Mouse (Mus musculus): Measurements from ENCODE around the gene Scrt2. TPM values are rescaled to one million over a fixed set of nuclear protein-coding genes. Genes with fewer than 3 reads are reported as not detected.

Gene Scrt2
- 10 to 100 TPM; 24.4 to 25.4 TPM for total RNA-seq (2021)
- long read RNA-seq, experiment 1, partial matches to known transcripts, result 13 of 17 reads
- long read RNA-seq, experiment 1, other reads (novel, unspliced or antisense), result 0 of 17 reads
- long read RNA-seq, experiment 2, transcript Scrt2-201 (2 exons, 3,395 nt), result major isoform, 5 of 23 reads
- long read RNA-seq, experiment 2, partial matches to known transcripts, result 0 of 23 reads
- long read RNA-seq, experiment 2, other reads (novel, unspliced or antisense), result 18 of 23 reads

GRCm38 (mm10) chr2:152080685-152081541 is at the start of gene Scrt2:
Gene Scrt2 (plus strand): TSS chr2:152081529.
- TF ChIP-seq CTCF (conservative IDR thresholded peaks at IDR 0.05), result no peak
- H3K27ac ChIP-seq, result peak within 1 kb of the TSS; percentile 93
- DNase-seq (ENCODE audit: low spot score in 2 of 2), result peak in 1 of 2 experiments; percentile 53
- H3K4me3 ChIP-seq, result peak within 1 kb of the TSS; percentile 58

GRCm38 (mm10) chr2:152040101-152040500 is 41.2 kb upstream of the Scrt2 start:
- TF ChIP-seq CTCF (conservative IDR thresholded peaks at IDR 0.05), result no peak
- Histone ChIP-seq H3K27ac (no peak overlapping the region), H3K4me3 (no peak overlapping the region)
- no peak for DNase-seq (ENCODE audit: low spot score in 2 of 2)

DNA sequence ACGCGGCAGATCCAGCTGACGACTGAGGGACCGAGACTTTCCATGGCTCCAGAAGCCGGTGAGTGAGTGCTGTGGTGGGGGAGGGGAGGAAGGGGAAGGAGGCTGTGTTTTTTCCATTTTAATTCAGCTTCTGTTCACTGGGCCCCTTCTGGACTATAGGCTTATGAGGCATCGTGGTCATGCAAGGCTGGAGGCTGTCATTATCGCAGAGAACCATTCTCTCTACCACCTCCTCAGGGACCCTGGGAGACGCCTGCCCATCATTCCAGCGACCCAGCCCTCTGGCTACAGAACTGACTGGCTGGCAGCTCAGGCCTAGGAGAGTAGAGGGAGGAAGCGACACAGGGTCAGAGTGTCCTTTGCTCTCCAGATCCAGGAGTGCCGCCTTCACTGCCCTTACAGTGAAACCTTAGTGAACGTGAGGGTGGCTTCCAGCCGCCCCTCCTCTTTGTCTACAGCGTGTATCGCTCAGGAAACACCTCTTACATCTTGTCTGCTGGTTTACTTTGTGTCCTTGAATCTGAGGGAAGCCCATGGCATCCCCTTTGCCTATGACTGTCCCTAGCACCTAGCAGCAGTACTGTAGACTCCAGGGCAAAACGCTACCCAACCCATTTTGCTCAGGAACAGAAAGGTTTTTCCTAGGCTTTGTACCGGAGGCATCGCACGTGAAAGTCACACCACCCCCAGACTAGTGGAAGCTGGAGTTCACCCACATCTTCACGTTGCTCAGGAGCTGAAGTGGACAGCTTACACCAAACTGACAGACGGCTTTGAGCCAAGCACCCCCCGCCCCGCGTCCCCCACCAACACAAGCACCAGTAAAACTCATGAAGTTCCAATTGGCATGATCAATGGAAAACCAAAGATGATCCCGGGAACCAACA is 34.0 kb upstream of the Scrt2 start:
- Histone ChIP-seq H3K27ac (no peak overlapping the region), H3K4me3 (no peak overlapping the region; the same call in 1 of the 2 replicates)
- DNase-seq (ENCODE audit: low spot score in 2 of 2), result no peak
- no peak for TF ChIP-seq CTCF (conservative IDR thresholded peaks at IDR 0.05)

DNA sequence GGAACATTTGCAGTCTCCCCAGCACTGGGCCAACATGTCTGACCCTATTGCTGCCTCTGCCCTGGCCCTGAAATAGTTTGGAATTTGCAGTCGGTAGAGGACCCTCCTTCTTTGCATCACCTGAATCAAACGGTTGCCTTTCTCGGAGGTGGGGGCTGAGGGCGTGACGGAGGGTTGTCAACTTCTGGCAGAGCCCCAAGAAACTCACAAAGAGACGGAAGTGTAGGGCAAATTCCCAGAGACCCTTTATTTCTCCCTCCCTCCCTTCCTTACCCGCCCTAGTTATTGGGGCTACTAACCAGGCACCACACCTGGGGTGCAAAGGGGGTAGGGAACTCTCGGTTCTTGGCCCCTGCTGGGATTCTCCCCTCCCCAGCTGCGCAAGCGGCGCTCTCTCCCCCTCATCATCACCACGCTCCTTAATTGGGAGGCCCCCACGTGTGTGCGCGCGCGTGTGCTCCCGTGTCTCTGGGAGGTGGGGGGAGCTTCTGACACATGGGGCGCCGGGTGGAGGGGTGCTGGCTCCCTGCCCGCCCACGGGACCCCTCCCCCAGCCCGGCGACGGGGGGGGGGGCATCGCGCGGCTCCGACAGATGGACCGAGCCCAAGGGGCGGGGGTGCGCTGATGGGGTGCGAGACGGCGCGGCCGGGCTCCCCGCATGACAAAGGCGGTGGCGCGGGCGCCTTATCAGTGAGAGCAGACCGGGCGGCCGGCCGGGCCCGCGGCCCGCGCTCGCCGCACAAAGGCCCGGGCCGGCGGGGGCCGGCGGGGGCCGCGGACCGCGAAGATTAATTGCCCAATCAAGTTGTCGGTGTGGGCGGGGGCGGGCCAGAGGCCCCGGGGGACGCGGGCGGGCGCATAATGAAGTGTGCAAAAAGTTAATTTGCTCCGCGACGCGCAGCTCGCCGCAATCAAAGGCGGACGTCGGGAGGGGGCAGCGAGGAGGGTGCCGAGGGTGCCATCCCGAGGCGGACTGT is 33.0 kb upstream of the Scrt2 start:
- TF ChIP-seq CTCF (conservative IDR thresholded peaks at IDR 0.05), result no peak
- H3K4me3 ChIP-seq, result peak overlapping the region; percentile 51
- no peak overlapping the region for H3K27ac ChIP-seq
- peak in 1 of 2 experiments; percentile 23 for DNase-seq (ENCODE audit: low spot score in 2 of 2)

DNA sequence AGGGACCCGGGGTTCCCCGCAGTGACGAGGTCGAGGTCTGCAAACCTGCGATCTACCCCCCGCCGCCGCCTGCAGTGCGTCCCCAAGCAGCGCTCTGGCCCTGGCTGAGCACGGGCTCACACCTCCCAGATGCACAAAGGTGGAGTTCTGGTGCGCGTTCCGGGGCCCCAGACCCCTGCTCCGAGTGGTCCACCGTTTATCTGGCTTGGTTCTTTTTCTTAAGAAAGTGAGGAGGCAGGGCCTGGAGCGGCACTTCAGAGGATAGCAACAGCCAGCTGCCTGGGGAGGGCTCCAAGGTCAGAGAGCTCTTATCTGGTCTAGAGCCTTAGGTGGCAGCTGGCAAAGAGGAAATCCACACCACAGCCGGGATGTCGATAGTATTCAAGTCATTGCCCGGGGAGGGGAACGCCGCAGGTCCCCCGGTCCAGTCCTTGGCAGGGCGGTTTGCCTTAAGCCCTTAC is 32.3 kb upstream of the Scrt2 start:
- Histone ChIP-seq H3K27ac (no peak overlapping the region), H3K4me3 (peak overlapping the region; percentile 51)
- TF ChIP-seq CTCF (conservative IDR thresholded peaks at IDR 0.05), result no peak

GRCm38 (mm10) chr2:152049611-152050270 is 31.6 kb upstream of the Scrt2 start:
- TF ChIP-seq CTCF (conservative IDR thresholded peaks at IDR 0.05), result no peak
- no peak for DNase-seq (ENCODE audit: low spot score in 2 of 2)
- no peak overlapping the region for H3K27ac ChIP-seq
- no peak overlapping the region for H3K4me3 ChIP-seq

More for the DNA sequence above, 32.3 kb upstream of the Scrt2 start:
- no peak for DNase-seq (ENCODE audit: low spot score in 2 of 2)

DNA sequence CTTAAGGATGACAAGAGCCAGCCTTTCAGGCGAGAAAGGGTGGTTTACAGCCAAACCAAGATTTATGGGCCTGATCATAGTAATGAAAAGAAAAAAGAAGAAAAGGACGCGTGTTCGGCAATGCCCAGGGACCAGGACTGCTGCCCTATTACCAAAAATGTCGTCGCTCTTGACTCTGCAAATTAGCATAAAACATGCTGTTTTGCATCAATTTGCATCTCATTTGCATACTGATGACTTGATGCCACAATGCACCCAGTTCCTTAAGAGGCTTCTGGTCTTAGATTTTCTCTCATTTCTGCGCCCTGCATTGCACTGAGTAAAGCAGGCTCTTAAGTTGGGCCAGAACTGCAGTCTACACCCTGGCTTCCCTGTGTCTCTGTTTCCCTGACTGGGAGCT is 31.0 kb upstream of the Scrt2 start:
- no peak for TF ChIP-seq CTCF (conservative IDR thresholded peaks at IDR 0.05)
- no peak overlapping the region for H3K4me3 ChIP-seq
- no peak overlapping the region for H3K27ac ChIP-seq
- DNase-seq (ENCODE audit: low spot score in 2 of 2), result no peak

DNA sequence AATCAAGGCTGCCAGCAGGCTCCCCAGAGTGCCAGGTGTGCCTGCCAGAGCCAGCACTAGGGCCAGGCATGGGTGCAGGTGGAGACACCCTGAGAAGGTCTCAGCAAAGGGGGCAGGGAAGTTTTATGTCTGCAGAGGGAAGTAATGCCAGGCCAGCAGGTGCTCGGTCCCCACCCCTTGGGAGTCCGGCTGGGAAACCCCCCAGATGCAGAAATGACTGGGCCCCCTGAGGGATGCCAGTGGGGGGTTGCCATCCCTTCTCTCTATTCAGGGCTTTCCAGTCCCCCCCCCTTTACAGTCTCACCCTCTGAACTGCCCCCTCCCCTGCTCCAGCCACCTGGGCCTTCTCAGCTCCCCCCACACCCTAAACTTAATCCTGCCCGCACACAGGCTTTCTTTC is 29.3 kb upstream of the Scrt2 start:
- TF ChIP-seq CTCF (conservative IDR thresholded peaks at IDR 0.05), result no peak
- Histone ChIP-seq H3K4me3 (no peak overlapping the region), H3K27ac (no peak overlapping the region)
- no peak for DNase-seq (ENCODE audit: low spot score in 2 of 2)

DNA sequence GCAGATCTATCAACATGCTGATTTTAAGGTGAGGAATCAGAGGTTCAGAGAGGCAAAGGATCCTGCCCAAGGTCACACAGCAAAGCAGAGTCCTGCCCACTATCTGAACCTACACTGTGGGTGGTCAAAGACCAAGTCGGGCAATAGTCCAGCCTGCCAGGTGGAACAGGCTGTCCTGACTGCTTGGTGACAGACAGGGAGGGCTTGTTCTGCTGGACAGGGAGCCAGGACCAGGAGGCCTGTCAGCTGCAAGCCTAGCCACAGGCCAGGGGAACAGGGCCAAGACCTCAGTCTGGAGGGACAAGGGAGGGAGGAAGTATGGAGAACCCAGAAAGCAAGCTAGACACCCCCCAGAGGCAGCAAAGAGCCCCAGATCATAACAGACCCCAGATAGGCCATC is 25.9 kb upstream of the Scrt2 start:
- no peak for DNase-seq (ENCODE audit: low spot score in 2 of 2)
- no peak for TF ChIP-seq CTCF (conservative IDR thresholded peaks at IDR 0.05)
- Histone ChIP-seq H3K4me3 (no peak overlapping the region), H3K27ac (no peak overlapping the region)

- H3K27ac ChIP-seq, result no peak overlapping the region
- TF ChIP-seq CTCF (conservative IDR thresholded peaks at IDR 0.05), result no peak
- no peak for DNase-seq (ENCODE audit: low spot score in 2 of 2)
- no peak overlapping the region for H3K4me3 ChIP-seq
Observed at GRCm38 (mm10) chr2:152056368-152057251, 24.7 kb upstream of the Scrt2 start.
